ENCODE assay signal across 11 mouse cellular contexts in genomic region chr2:59400901-59401378, GRCm38 (mm10).
A peak's percentile ranks its signal among the peaks of the same experiment; 100 is the strongest.
DNase-seq lines count a peak whose midpoint lies in the region; ATAC-seq lines count a peak whose summit lies in the region.
"Had no signal": no experiment of that assay in that cellular context is flagged by ENCODE, and none has a peak within 500 bp of the region (broad histone marks: within the 10 kb centered on the region; RNA-seq: fewer than 3 reads in every experiment).

No protein-coding gene starts in this region.

- DNase-seq in kidney, postnatal 10 days: no peak
- peak; percentile 28 for DNase-seq in lung, postnatal 10 days
- no peak for DNase-seq in thymus, postnatal 4 days
- no peak for DNase-seq in urinary bladder, adult 2 months (ENCODE audit: low spot score)
- DNase-seq: cerebellum, postnatal 10 days had no signal

- H3K27me3 ChIP-seq in kidney, embryonic 14.5 days (ENCODE audit: control insufficient read depth, insufficient read depth, low read length): no peaks in the 10 kb centered on the region
- H3K27me3 ChIP-seq in heart, embryonic 15.5 days: no peaks in the 10 kb centered on the region
- H3K27me3 ChIP-seq: CH12.LX had no signal

- H3K27ac ChIP-seq in kidney, embryonic 14.5 days (ENCODE audit: low read depth, low read length): peak overlapping the region; percentile 25; the same call in 1 of the 2 replicates
- H3K27ac ChIP-seq in heart, embryonic 15.5 days: peak overlapping the region; percentile 72

- peaks cover 16% of the 10 kb centered on the region for H3K4me1 ChIP-seq in kidney, embryonic 14.5 days (ENCODE audit: control insufficient read depth, insufficient read depth, low read length)
- H3K4me1 ChIP-seq in heart, embryonic 15.5 days (replicated peaks): peaks cover 4% of the 10 kb centered on the region

- H3K4me2 ChIP-seq in kidney, embryonic 14.5 days (replicated peaks; ENCODE audit: low read depth, low read length): no peak overlapping the region
- H3K4me2 ChIP-seq in heart, embryonic 15.5 days: no peak overlapping the region

- no peaks in the 10 kb centered on the region for H3K9me3 ChIP-seq in kidney, embryonic 14.5 days (ENCODE audit: control insufficient read depth, low read length)
- no peaks in the 10 kb centered on the region for H3K9me3 ChIP-seq in heart, embryonic 15.5 days (replicated peaks)

- H3K4me3 ChIP-seq in kidney, embryonic 14.5 days (ENCODE audit: low read length): no peak overlapping the region
- no peak overlapping the region for H3K4me3 ChIP-seq in heart, embryonic 15.5 days

- no peaks in the 10 kb centered on the region for H3K36me3 ChIP-seq in kidney, embryonic 14.5 days (ENCODE audit: control insufficient read depth, insufficient read depth, low read length)
- no peaks in the 10 kb centered on the region for H3K36me3 ChIP-seq in heart, embryonic 15.5 days

- no peak for ATAC-seq in kidney, embryonic 14.5 days (ENCODE audit: low FRiP score, low TSS enrichment)
- ATAC-seq in common myeloid progenitor, adult 5-6 weeks (replicated peaks; ENCODE audit: low read depth, poor library complexity, severe bottlenecking): peak; percentile 77; the same call in 1 of the 2 replicates
- ATAC-seq in heart, embryonic 15.5 days (replicated peaks; ENCODE audit: insufficient number of reproducible peaks, insufficient read depth, low FRiP score, low read depth): peak; percentile 45; the same call in 1 of the 2 replicates
- ATAC-seq in inflammation-experienced regulatory T-cells, adult 6 months: no peak
- ATAC-seq: activated CD4-positive, CD25-positive, alpha-beta regulatory T cell, adult 4 months had no signal

- no peak overlapping the region for H3K9ac ChIP-seq in kidney, embryonic 14.5 days (ENCODE audit: low read depth, low read length)
- H3K9ac ChIP-seq in heart, embryonic 15.5 days: no peak overlapping the region

- 52% methylated on average over 2 of the region's 2 CpGs for WGBS in kidney, embryonic 14.5 days
- 50% methylated on average over 2 of the region's 2 CpGs for WGBS in heart, embryonic 15.5 days

Comparison
In these comparisons a context has a peak if more than half of its experiments do, and no peak if none do; other contexts are left out.
1. ATAC-seq: peak in common myeloid progenitor, adult 5-6 weeks (single experiment) and heart, embryonic 15.5 days (single experiment); none in kidney, embryonic 14.5 days (single experiment) and inflammation-experienced regulatory T-cells, adult 6 months (single experiment).